Mouse (Mus musculus): ENCODE measurements around the gene Hdhd5.

Hdhd5 gene

GRCm38 (mm10) chr6:120531020-120531965 is at the start of gene Hdhd5:
Hdhd5 (minus strand) TSS chr6:120531319.
- peak; percentile 93 for DNase-seq (ENCODE audit: low spot score)

GRCm38 (mm10) chr6:120580713-120581015 is 49.5 kb upstream of the Hdhd5 start:
- no peak for DNase-seq (ENCODE audit: low spot score)

GRCm38 (mm10) chr6:120579831-120580712 is 49.0 kb upstream of the Hdhd5 start:
- peak; percentile 55 for DNase-seq (ENCODE audit: low spot score)

- DNase-seq (ENCODE audit: low spot score): no peak
These were observed 48.2 kb upstream of the Hdhd5 start for GRCm38 (mm10) chr6:120579110-120579830.

GRCm38 (mm10) chr6:120578471-120578870 is 47.4 kb upstream of the Hdhd5 start:
- no peak for DNase-seq (ENCODE audit: low spot score)

- no peak for DNase-seq (ENCODE audit: low spot score)
These were observed 41.3 kb upstream of the Hdhd5 start for GRCm38 (mm10) chr6:120572372-120572771.

GRCm38 (mm10) chr6:120568257-120568656 is 37.1 kb upstream of the Hdhd5 start:
- no peak for DNase-seq (ENCODE audit: low spot score)

GRCm38 (mm10) chr6:120566911-120567909 is 36.1 kb upstream of the Hdhd5 start:
- DNase-seq (ENCODE audit: low spot score): no peak

GRCm38 (mm10) chr6:120556641-120557040 is 25.5 kb upstream of the Hdhd5 start:
- no peak for DNase-seq (ENCODE audit: low spot score)

- no peak for DNase-seq (ENCODE audit: low spot score)
These were observed 25.0 kb upstream of the Hdhd5 start for GRCm38 (mm10) chr6:120555983-120556567.

GRCm38 (mm10) chr6:120555152-120555551 is 24.0 kb upstream of the Hdhd5 start:
- DNase-seq (ENCODE audit: low spot score): no peak

- DNase-seq (ENCODE audit: low spot score): no peak
These were observed 19.1 kb upstream of the Hdhd5 start for GRCm38 (mm10) chr6:120550173-120550572.

- DNase-seq (ENCODE audit: low spot score): no peak
These were observed 17.5 kb upstream of the Hdhd5 start for GRCm38 (mm10) chr6:120548581-120548980.

GRCm38 (mm10) chr6:120546973-120547372 is 15.9 kb upstream of the Hdhd5 start:
- no peak for DNase-seq (ENCODE audit: low spot score)

GRCm38 (mm10) chr6:120546292-120546691 is 15.2 kb upstream of the Hdhd5 start:
- no peak for DNase-seq (ENCODE audit: low spot score)

- no peak for DNase-seq (ENCODE audit: low spot score)
These were observed 10.9 kb upstream of the Hdhd5 start for GRCm38 (mm10) chr6:120542061-120542460.

GRCm38 (mm10) chr6:120541386-120541785 is 10.3 kb upstream of the Hdhd5 start:
- no peak for DNase-seq (ENCODE audit: low spot score)

- DNase-seq (ENCODE audit: low spot score): no peak
These were observed 8.7 kb upstream of the Hdhd5 start for GRCm38 (mm10) chr6:120539781-120540231.

GRCm38 (mm10) chr6:120539132-120539759 is 8.1 kb upstream of the Hdhd5 start:
- DNase-seq (ENCODE audit: low spot score): peak; percentile 83

GRCm38 (mm10) chr6:120536337-120536736 is 5.2 kb upstream of the Hdhd5 start:
- no peak for DNase-seq (ENCODE audit: low spot score)
